Mouse (Mus musculus) lung, adult 18-20 months (tissue): Measurements from ENCODE around the gene Dclk2.
A peak's percentile ranks its signal among the peaks of the same experiment; 100 is the strongest.

Source experiments
- DNase-seq, 2 experiments: peaks; one replicate each; pipeline ENCODE4 v3.0.0; 2022; ENCODE audit warnings: mixed read lengths in 2 of 2

Gene Dclk2

DNA sequence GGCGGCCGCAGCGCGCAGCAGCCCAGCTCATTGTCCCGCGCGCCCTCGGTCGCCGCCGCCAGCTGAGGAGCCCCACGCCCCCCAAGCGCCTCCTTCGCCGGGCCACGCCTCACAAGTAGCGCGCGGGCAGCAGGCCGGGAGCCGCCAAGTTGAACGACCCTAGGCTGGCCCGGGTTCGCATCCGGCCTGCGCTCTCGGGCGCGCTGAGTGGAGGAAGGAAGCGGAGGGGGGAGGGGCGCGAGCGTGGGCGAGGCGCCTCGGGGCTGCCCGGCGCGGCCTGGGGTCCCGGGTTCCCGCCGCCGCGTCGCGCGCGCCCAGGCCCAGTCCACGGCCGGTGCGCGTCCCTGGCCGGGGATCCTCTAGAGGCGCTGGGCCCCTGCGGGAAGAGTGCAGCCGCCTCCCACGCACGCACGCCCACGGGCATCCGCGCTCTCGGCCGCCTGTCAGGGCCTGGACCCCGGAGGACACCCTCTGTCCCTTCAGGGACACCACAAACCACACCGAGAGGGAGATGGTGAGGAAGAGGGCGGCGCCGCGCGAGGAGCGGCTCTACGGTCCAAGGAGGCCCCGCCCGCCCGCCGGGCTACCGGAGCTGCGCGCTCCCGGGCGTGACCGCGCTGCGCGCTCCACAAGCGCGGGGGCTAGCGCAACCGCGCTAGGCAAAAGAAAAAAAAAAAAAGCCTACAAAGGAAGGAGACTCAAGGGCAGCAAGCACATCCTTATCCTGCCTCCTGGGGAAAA lies at the start of gene Dclk2:
Gene Dclk2 (minus strand): TSS at position 510 of the 741 bp plus-strand sequence.
- peak; percentile 55 to 60 for DNase-seq

DNA sequence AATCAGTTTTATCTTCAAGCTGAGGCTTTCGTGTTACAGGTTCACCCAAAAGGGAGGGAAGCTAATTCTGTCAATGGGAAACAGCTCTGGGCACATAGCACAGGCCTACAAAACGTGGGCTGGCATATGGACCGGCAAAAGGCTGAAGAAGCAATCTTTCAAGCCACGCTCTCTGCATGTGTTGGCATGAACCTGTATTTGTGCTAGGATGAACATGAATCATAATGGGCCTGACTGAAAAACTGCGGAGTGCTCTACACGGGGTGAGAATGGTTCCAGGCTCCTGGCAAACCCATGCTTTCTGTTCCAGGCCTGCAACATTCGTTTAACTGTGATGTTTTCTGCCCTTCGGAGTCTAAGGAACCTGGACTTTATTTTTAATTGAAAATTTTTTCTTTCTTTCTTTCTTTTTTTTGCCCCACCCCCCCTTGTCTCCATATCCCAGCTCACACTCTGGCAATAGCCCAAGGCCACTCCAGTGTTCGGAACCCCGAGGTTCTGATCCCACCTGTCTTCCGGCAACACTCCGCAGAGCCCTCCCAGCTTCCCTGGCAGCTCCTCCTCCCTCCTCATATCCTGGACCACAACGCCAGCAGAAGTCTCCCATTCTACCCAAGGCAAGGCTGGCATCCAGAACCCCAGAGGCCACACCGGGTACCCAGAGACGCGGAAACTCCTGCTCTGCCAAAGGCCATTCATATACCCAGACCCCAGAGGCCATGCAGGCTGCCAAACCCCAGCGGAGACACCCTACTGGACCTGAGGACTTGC lies 42.2 kb upstream of the Dclk2 start:
- DNase-seq, result no peak

DNA sequence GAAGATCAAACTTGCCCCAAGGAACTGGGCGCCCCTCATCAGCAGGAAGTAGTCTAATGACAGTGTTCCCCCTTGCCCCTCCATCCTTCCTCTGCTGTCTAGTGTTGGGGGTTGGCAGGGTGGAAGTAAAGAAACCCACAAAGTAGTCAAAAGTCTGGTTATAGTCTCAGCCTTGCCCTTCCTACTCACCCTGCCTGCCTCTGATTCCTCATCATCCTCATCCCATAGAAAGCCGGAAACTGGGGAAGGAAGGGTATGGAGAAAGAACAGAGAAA lies 40.7 kb upstream of the Dclk2 start:
- no peak for DNase-seq

DNA sequence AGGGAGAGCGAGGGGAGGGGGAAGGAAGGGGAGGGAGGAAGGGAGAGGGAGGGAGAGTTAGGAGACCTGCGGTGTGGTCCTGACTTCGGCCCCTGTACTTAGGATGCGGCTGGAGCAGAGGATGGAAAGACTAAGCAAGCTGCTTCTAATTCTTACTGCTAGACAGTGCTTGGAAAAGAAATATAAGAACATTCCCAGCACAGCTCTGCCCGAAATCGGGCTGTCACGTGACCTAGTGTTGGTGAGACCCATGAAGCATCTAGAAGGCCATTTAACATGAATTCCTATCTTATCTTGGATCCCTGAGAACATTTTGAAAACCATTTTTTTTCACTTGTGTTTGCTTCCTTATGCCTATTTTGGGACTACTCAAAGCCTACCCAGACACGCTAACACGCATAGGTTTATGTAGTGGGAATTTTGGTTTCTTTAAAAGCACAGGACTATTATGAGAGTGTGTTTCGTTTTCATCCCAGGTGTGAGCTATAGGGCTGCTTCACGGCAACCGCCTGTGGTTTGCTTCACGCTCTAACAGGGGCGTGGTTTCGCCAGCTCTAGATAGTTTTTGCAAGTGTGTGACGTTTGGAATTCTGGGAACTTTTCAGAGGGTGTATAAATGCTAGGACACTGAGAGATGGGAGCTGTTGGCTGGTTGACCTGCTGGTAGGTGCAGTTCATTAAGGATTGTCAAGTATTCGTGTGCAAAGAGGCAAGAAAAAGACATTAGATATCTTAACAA lies 40.2 kb upstream of the Dclk2 start:
- DNase-seq, result no peak

DNA sequence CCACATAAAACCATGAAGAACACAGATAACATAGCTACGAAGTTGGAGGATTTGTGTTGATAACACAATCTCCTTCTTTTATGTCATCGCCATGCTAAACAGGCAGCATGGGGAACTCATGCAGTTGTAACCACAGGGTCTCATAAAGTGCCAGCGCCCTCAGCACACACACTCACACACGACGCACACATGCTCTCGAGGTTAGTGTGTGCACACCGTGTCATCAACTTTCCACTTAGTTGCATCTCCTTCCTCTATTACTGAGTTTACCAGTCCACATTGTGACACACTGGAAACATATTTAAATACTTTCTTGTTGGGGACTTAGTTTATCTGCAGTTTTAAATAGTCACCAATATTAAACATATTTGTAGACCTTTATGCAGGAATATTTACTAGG lies 38.4 kb upstream of the Dclk2 start:
- DNase-seq, result no peak

DNA sequence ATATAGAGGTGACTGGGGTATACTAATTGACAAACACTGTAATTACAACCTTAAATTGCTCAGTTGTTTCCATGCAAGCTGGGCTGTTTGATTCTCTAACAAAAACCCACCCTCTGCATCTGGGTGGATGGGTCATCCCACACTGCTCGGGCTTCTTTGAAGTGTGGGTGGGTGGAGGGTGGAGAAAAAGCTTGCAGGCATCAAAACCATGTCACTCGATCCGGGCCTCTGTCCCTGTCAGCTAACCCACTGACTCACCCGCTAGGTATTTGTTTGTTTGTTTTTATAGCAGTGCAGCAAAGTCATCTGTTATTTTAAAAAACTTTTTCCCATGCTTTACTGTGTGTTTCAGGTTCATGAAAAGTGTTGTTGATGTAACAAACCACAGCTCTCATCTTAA lies 34.7 kb upstream of the Dclk2 start:
- no peak for DNase-seq

DNA sequence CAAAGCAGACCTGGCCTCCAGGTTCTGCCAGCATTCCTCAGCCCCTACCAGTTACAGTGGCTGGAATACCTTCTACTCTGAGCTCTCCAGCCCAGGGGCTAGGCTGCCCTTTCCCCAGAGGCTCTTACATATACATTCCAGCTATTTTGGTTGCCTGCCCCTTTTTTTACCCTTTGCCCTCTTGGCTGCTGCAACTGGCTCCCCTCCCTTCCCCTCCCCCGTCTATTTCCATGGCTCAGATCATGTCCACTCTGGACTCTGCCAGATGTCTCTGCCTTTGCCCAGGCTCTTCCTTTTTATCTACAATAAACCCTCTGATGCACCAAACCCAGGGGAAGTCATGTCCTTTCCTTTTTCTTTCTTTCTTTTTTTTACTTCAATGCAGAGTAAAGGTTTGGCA lies 33.9 kb upstream of the Dclk2 start:
- DNase-seq, result no peak

DNA sequence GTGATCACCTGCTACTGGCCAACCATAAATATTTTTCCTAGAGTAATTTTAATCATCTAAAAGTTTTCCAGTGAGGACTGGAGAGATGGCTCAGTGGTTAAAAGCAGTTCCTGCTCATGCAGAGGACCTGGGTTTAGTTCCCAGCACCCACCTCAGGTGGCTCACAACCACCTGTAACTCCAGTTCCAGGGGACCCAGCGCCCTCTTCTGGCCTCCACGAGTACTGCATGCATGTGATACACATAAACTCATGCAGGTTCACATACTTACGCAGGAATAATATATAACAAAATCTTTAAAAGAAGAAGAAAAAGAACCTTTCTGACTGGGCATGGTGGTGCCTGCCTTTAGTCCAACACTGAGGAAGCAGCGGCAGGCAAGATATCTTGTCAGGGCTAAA lies 33.2 kb upstream of the Dclk2 start:
- no peak for DNase-seq

DNA sequence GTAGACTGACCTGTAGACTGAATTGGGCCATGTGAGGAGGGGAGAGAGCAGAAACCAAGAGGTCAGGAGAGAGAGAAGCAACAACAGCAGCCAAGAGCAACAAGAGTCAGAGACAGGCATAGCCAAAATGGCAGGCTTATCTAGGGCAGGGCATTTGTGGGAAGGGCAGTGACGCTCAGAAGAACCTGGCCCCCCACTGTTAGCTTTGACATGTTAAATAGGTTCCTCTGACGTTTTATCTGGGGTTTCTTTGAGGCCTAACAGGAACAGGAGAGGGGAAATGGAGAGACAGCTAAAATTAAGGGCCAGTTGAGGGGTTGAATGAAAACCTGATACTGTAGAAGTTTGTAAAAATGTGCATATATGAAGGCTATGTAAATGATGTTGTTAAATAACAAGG lies 30.0 kb upstream of the Dclk2 start:
- no peak for DNase-seq

DNA sequence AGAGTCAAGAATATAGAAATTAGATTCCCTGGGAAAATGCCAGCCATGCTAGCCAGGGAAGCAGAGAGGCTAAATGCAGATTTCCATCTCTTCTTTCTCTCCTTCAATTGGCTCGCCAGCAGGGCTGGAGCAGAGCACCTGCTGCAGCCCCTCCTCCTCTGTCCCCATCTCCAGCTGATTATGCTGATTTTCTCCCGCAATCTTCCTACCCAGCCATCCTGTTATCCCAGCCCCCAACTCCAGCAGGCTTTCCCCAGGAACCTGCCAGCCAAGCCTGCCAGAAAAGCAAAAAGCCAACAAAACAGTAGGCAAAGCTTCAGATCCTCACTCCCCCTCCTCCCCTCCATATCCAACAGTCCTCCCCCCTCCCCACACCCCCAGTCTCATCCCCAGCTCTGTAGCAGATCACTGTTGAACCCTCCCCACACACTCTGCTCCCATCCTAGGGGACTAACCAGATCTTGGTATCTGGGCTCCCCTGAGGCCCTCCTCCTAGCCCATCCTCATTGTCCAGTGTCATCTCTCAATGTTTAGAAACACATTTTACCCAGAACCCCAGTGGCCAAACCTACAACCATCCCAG lies 15.7 kb upstream of the Dclk2 start:
- no peak for DNase-seq

DNA sequence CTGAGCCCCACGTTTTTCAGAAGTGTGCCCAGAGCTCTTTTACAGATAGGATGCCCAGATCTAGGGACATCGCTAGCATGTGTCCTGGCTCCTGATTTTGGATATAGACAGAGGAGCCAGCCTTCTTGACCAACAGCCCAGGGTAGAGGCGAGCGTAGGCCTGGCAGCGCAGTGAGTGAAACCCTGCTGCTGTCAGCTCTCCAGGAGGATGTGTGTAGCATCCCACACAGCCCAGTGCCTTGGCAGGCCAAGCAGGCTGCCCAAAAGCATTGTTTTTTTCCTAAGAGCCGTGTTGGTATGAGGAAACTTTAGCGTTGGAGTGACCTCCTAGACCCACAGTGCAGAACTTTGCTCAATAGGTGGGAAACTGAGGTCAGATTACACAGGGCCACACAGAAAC lies 12.8 kb upstream of the Dclk2 start:
- DNase-seq, result no peak

DNA sequence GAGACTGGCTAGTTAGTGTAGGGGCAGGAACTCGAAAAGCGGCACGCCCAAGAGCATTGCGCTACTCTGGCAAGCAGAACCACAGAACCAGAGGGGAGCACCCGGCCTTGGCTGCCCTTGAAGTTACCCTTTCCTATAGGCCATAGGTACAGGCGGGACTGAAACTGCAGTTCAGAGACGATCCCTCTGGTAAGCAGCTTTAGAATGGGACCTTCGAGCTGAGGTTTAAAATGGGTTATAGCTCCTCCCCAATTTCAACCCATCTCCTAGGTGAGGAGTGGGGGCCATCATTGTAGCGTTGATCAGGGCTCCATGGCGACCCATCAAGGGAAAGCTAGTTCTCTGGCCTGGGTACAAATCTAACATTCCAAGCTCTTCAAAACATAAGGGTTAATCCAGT lies 3.0 kb upstream of the Dclk2 start:
- DNase-seq, result no peak

DNA sequence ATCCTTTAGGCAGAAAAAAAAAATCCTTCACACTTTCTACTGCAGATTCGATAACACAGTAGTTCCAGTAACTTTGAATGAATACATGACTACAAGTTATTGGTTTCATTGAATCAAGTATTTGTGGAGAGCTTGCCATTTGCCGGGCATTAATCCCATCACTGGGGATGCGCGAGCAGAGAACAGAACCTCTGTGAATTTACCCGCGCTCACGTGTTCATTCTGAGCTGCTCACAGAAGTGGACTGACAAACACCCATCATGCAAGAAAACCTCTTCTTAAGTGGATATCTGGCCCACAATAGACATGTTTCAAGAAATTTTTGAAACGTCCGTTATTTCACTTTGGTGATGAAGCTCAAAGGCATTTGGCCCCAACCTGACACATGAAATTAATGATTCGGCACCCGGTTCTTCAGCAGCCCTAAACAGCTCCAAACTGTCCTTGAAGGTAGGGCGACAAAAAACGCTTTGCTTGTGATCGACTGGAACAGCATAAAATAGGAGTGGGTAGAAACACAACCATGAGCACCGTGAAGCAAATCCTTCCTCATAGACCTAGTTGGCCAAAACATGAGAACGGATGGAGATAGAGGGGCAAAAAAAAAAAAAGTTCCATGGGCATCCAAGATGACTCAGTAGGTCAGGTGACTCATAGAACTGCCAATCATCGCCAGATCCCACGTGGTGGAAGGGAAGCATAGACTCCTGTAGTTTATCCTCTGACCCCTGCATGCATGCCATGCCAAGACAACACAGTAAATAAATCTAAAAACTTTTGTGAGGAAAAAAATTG lies 726 bp upstream of the Dclk2 start:
- DNase-seq, result no peak

DNA sequence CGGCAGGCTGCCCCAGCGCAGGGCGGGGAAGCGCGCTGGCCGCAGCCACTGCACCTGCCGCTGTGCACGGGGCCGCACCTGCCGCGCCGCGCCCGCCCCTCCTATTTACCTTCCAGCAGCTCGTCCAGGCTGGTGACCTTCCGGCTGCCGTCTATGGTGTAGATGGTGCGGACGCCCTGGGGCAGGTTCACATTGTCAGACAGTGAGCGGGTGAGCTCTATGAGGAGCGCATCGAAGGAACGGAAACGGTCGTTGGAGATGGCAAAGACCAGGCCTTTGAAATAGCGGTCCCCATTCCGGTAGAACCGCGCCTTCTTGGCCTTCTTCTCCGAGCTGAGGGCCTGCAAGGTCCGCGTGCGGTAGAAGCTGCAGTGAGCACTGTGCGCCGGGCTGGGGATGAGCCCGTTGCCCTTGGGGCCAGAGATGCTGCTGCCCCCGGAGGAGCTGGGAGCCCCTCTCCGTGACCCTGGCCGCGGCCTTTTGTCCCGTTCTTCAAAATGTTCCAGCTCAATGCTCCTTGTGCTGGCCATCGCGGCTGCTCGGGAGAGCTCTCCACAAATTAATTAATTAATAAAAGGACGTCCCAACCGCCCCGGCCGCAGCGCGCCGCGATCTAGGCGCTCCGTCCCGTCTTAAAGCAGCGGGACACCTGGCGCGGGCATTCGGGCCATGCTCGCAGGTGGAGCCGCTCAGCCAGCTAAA lies 860 bp downstream of the Dclk2 start:
- peak in 1 of 2 experiments; percentile 0 for DNase-seq

DNA sequence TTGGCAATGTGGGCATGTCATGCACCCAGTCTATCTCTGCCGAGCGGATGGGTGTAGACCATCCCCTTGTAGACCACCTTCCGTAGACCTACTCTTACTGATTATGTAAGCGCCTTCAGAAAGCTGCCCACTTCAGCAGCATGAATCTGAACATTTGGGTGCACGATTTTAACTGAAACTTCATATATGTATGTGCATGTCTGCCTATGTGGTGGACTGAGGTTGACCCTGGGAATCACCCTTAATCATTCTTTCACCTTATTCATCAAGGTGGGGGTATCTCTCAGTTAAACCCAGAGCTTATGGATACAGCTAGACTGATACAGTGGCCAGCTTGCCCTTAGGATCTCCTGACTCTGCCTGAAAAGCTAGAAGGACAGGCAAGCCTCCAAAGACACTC lies 3.6 kb downstream of the Dclk2 start:
- DNase-seq, result no peak

DNA sequence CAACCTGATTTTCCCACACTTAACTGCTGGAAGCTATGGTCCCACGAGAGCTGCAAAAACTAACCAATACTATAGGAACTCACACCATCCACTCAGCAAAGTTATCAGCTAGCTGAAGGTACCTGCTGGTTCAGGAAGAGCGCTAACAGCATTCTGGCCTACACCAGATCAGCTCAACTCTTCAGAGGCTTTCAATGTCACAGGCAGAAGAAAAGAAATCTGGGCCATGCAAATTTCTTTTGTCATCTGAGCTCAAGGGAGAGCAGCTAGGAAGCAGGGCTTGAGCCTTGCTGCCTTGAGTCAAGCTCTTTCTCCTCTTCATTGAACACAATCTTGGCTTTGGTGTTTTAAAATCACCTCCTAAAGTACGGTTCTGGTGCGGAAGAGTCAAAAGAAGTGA lies 4.0 kb downstream of the Dclk2 start:
- DNase-seq, result no peak

DNA sequence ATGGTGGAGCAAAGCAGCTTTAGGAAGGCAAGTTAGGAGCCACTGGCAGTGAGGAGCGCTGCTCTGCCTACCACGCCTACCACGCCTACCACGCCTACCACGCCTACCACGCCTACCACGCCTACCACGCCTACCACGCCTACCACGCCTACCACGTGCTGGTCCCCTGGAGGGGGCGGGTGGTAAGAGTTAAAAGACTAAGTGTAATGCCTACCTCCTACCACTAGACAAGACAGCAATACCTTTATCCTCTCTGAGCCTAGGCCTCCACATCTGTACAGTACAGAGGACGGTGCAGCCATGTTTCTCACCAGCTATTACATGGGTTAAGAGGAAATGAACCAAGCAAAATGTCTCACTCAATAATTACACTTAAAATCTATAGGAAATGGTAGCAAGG lies 5.4 kb downstream of the Dclk2 start:
- DNase-seq, result no peak

DNA sequence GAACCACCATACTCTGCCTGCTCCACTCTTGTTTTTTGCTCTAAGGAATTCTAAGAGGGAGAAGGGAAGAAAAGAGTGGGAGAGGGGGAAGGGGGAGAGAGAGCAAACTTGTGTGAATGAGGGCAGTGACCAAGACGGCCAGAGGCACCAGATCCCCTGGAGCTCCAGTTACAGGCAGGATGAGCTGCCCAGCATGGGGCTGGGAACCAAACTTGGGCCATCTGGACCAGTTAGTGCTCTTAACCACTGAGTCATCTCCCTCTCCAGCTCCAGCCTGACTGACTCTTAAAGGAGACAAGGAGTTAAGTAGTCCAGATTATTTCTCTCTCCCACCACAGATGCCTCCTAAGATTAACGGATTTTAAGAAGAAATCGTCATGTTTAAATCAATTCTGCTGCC lies 6.3 kb downstream of the Dclk2 start:
- no peak for DNase-seq

DNA sequence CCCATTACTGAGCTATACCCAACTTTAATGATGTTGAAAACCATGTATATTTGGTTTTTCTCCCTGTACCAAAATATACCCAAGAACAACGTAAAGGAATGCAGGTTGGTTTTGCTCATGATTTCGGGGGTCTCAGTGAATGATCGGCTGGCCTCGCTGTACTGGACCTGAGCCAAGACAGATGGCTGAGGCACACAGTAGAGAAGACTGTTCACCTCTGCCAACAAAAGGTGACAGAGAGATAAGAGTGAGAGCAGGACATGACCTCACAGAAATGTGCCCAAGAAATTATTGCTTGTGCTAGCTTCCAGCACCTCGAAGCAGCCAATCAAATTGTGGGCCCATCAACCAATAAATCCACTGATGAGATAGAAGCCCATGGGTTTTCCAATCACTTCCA lies 22.3 kb downstream of the Dclk2 start:
- no peak for DNase-seq

DNA sequence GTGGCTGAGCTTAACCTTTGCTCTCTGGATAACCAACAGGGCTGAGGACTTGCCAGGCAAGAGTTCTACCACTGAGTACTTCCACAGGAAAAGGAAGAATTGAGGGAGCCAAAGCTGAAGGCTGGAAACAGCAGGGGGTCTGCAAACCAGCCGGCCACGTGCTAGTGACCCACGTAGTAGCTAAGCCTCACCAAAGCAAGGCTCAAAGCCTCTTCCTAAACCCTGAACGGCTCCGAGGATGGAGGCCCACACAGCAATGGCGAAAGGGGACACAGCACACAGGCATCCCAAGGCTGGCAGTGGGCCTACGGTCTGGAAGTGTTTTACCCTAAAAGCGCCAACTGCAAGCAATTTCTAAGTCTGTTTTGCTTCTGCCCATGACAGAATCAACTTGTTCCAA lies 23.1 kb downstream of the Dclk2 start:
- no peak for DNase-seq

DNA sequence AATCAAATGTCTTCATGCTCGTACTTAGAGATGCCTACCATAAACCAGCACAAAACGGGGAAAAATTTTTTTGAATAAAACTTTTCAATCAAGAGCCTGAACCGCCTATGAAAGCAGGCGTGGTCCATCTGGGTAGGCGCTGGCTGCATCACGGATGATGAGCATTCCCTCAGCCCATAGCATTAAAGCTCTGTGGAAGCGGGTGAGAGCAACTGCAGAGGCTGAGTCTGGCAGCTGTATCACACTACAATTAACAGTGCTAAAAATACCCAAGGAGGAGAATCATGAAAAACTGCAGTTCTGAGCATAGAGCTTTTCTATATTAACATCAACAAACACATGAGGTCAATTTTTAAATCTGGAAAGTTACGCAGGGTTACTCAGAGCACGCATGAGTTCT lies 23.6 kb downstream of the Dclk2 start:
- DNase-seq, result no peak

DNA sequence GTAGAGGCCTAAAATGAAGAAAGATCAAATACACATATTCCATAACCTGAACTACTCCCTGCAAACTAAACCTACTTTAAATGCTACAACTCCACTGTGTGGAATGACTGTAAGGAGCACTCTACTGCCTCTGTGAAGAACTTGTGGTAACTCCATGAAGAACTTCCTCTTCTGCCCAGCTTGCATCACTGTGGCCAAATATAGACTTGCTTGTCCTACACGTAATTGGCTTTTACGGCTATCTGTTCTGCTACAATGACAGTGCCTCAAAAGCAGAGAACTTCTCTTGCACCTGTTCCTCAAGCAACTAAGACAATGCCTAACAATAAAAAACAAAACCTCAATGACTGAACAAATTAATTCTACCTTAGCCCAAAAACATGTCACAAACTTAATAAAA lies 26.2 kb downstream of the Dclk2 start:
- peak in 1 of 2 experiments; percentile 4 for DNase-seq
